Mouse (Mus musculus): ENCODE data around the gene Lat. TPM values are rescaled to one million over a fixed set of nuclear protein-coding genes. Genes with fewer than 3 reads are reported as not detected.
"Not testable (repeated sequence)": the region's sequence is repeated elsewhere in the genome, so short reads cannot be mapped to it uniquely, and the experiment has no call there.

The Lat gene
- polyA plus RNA-seq, 1 experiment from 2014 or later, result 1.2 TPM

DNA sequence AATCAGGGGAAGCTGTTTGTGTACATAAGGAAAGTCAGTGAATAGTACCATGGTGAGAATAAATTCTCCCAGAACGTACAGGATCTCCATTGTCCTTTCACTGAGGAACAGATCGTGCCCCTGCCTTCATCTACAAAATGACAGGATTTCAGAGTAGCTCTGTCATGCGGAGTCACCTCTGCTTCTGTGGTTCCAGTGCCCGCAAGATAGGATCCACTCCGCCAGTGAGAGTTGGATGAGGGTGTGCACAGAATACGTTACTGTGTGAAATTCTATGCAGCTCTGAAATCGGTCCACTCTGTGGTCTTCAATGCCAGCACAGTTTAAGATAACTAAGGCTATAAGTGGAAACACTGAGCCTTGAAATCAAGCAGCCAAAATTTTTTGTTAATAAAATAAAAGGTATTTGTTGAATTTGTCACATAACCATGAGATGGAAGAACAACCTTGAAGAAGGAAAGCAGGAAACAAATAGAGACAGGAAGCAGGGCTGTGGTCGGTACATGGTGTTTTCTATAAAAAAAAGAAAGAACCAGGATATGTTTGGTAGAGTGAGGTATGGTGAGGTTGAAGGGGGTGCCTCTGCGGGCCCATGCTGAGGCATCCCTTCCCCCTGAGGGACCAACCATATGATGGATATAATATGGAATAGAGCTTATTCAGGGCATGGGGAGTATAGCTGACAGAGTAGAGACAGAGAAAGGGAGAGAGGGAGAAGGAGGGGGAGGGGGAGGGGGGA, 39.3 kb downstream of the Lat start:
- H3K9me3 ChIP-seq, result no peaks in the 10 kb centered on the region
- no peaks in the 10 kb centered on the region for H3K36me3 ChIP-seq
- H3K4me2 ChIP-seq, result no peak overlapping the region
- no peak for ATAC-seq (ENCODE audit: low FRiP score, low read depth)
- no peaks in the 10 kb centered on the region for H3K4me1 ChIP-seq (replicated peaks)
- H3K27me3 ChIP-seq, result no peaks in the 10 kb centered on the region
- WGBS, result 87% methylated on average over 9 of the region's 9 CpGs
- H3K9ac ChIP-seq, result no peak overlapping the region
- no peak overlapping the region for H3K4me3 ChIP-seq
- no peak overlapping the region for H3K27ac ChIP-seq (replicated peaks)

DNA sequence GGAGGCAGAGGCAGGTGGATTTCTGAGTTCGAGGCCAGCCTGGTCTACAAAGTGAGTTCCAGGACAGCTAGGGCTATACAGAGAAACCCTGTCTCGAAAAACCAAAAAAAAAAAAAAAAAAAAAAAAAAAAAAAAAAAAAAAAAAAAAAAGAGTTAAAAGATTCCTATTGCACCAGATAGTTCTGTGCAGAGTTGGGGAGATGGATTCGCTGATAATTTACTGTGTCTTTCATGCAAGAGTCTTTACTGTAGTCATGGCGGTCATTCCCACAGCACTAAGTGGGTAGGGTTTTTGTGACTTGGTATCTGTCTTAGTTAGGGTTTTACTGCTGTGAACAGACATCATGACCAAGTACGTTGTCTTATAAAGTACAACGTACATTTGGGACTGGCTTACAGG, 40.5 kb downstream of the Lat start:
- WGBS, result 89% methylated on average over 5 of the region's 6 CpGs
- not testable (repeated sequence) for H3K4me3 ChIP-seq; ATAC-seq (ENCODE audit: low FRiP score, low read depth); H3K36me3 ChIP-seq; H3K4me1 ChIP-seq (replicated peaks); H3K9me3 ChIP-seq; H3K27ac ChIP-seq (replicated peaks); H3K9ac ChIP-seq; H3K27me3 ChIP-seq; H3K4me2 ChIP-seq

DNA sequence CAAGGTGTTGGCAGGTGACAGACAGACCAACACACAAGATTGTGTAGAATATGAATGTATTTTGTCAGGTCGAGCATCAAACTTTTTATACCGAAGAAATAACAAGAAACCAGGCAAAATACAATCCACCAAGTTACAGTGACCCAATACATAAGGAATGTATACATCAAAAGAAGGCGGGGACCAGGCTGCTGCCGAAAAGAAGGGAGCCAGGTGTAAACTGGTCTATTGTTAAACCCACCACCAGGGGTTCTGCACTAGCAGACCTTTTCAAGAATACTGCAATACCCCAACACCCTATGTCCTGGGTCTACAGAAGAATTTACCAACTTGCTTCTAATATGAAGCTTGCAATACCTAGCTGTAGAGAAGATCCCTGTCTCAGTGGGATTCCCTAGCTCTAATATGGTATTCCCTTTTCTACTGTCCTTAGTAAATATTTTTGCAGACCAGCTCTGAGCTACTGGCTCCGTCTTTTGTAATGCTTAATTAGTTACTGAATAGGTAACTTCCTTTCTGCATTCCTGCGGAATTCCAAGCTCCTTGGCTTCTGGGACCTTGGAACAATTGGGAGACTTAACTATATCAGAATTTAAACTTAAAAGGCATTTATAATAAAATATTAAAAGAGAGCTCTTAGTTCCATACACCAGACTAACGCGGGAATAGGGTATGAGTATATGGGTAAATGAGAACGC, 43.6 kb downstream of the Lat start:
- H3K4me1 ChIP-seq (replicated peaks), result not testable (repeated sequence)
- WGBS, result 19% methylated on average over 9 of the region's 9 CpGs

DNA sequence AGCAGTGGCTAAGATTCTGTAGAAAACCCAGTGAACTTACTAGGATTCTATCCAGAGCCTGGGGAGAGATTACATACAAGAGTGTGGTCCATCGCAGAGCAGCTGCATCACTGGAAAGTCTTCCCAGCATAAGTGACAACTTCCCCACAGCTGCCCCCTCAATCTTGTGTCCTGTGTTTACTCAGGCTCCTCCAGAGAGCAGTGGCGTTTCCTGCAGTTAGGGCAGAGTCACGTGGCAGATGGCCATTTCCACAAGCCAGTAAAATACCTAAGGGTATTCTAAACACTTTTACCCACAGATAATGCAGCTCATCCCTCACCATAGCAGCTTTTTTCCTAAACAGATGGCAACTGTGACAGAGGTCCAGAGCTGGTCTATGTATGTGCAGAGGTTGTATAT, 44.6 kb downstream of the Lat start:
- no peak overlapping the region for H3K4me2 ChIP-seq
- no peaks in the 10 kb centered on the region for H3K27me3 ChIP-seq
- no peak overlapping the region for H3K4me3 ChIP-seq
- ATAC-seq (ENCODE audit: low FRiP score, low read depth), result no peak
- H3K27ac ChIP-seq (replicated peaks), result no peak overlapping the region
- H3K9ac ChIP-seq, result no peak overlapping the region
- WGBS, result 46% methylated on average over 3 of the region's 3 CpGs
- H3K36me3 ChIP-seq, result no peaks in the 10 kb centered on the region
- H3K4me1 ChIP-seq (replicated peaks), result no peaks in the 10 kb centered on the region
- H3K9me3 ChIP-seq, result no peaks in the 10 kb centered on the region

More for the DNA sequence above, 43.6 kb downstream of the Lat start:
- not testable (repeated sequence) for H3K4me2 ChIP-seq; H3K9ac ChIP-seq; H3K27ac ChIP-seq (replicated peaks); H3K4me3 ChIP-seq; H3K36me3 ChIP-seq; H3K9me3 ChIP-seq; H3K27me3 ChIP-seq; ATAC-seq (ENCODE audit: low FRiP score, low read depth)

DNA sequence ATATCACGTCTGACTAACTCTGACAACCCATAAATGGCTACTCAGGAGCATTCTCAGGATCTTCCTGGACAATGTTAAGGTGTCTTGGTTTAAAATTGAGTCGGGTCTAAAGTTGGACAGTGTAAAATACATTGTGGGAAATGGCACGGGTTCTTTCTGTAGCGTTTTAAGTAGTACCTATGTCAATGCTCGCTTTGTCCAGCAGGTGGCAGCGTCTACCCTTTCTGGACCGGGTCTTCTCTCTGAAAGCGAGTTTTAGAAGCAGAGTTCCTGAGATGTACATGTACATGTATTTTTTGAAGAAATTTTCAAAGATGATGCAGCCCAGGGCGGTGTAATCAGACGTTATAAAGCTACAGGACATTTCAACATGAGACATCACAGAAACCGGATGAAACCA, 45.6 kb downstream of the Lat start:
- ATAC-seq (ENCODE audit: low FRiP score, low read depth), result no peak
- H3K27me3 ChIP-seq, result no peaks in the 10 kb centered on the region
- no peaks in the 10 kb centered on the region for H3K9me3 ChIP-seq
- 8% methylated on average over 11 of the region's 11 CpGs for WGBS
- no peak overlapping the region for H3K4me2 ChIP-seq
- no peaks in the 10 kb centered on the region for H3K36me3 ChIP-seq
- no peaks in the 10 kb centered on the region for H3K4me1 ChIP-seq (replicated peaks)
- no peak overlapping the region for H3K27ac ChIP-seq (replicated peaks)
- H3K4me3 ChIP-seq, result no peak overlapping the region
- no peak overlapping the region for H3K9ac ChIP-seq

DNA sequence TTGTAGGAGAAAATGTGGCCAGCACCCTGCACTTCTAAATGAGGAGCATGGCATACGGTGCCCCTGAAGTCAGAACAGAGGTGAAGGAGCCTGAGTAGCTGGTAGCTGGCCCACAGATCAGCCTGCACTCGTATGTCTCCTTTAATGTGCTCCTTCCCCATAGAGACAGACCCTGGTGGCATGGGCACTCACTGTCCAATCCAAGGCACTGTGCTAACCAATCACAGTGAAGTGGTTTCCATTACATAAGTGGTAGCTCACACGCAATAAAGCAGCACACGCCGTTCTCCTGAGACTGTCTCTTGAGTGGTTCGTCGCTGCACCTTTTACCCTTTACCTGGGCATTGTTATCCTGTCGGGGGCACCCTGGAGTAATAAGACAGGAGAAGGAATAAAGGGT, 55.1 kb downstream of the Lat start:
- Histone ChIP-seq H3K4me3 (no peak overlapping the region), H3K27me3 (no peaks in the 10 kb centered on the region), H3K4me2 (no peak overlapping the region), H3K27ac (replicated peaks) (no peak overlapping the region), H3K9me3 (no peaks in the 10 kb centered on the region), H3K4me1 (replicated peaks) (no peaks in the 10 kb centered on the region), H3K9ac (no peak overlapping the region), H3K36me3 (no peaks in the 10 kb centered on the region)
- WGBS, result 77% methylated on average over 8 of the region's 8 CpGs
- no peak for ATAC-seq (ENCODE audit: low FRiP score, low read depth)

Small RNAs within 50 kb of the gene (microRNA-seq; reads per million reads assigned to microRNA genes)
- gene Mir7058, result 0.65 reads per million

Other genes starting within 250 kb of the Lat start
- 52.2 and 55.6 TPM in 2 replicates for gene Xpo6, start 169.1 kb downstream of the Lat start, polyA plus RNA-seq (2015; fragmentation: Nextera tagmentation; extraction: Ambion mirVana)
- gene Sbk1, start 97.0 kb downstream of the Lat start, polyA plus RNA-seq (2015; fragmentation: Nextera tagmentation; extraction: Ambion mirVana), result 250 and 292 TPM in 2 replicates
- 82.7 and 90.9 TPM in 2 replicates for gene Spns1, start 7.9 kb upstream of the Lat start, polyA plus RNA-seq (2015; fragmentation: Nextera tagmentation; extraction: Ambion mirVana)
- 2.7 and 3.5 TPM in 2 replicates for gene Nfatc2ip, start 27.2 kb upstream of the Lat start, polyA plus RNA-seq (2015; fragmentation: Nextera tagmentation; extraction: Ambion mirVana)
- gene Cd19, start 45.3 kb upstream of the Lat start, polyA plus RNA-seq (2015; fragmentation: Nextera tagmentation; extraction: Ambion mirVana), result 0.06 and 0.08 TPM in 2 replicates
- gene Rabep2, start 59.2 kb upstream of the Lat start, polyA plus RNA-seq (2015; fragmentation: Nextera tagmentation; extraction: Ambion mirVana), result 22.8 and 24.2 TPM in 2 replicates
- gene Atp2a1, start 93.5 kb upstream of the Lat start, polyA plus RNA-seq (2015; fragmentation: Nextera tagmentation; extraction: Ambion mirVana), result 0.55 and 0.71 TPM in 2 replicates
- gene Sh2b1, start 105.9 kb upstream of the Lat start, polyA plus RNA-seq (2015; fragmentation: Nextera tagmentation; extraction: Ambion mirVana), result 70.9 and 77.1 TPM in 2 replicates
- gene Tufm, start 117.8 kb upstream of the Lat start, polyA plus RNA-seq (2015; fragmentation: Nextera tagmentation; extraction: Ambion mirVana), result 126 and 130 TPM in 2 replicates
- gene Atxn2l, start 133.9 kb upstream of the Lat start, polyA plus RNA-seq (2015; fragmentation: Nextera tagmentation; extraction: Ambion mirVana), result 68.6 and 75.7 TPM in 2 replicates
- 176 and 179 TPM in 2 replicates for gene Eif3c, start 196.8 kb upstream of the Lat start, polyA plus RNA-seq (2015; fragmentation: Nextera tagmentation; extraction: Ambion mirVana)
- 0.46 and 0.52 TPM in 2 replicates for gene Apobr, start 215.4 kb upstream of the Lat start, polyA plus RNA-seq (2015; fragmentation: Nextera tagmentation; extraction: Ambion mirVana)
- 33.4 and 37.2 TPM in 2 replicates for gene Cln3, start 216.2 kb upstream of the Lat start, polyA plus RNA-seq (2015; fragmentation: Nextera tagmentation; extraction: Ambion mirVana)
- gene Il27, start 225.4 kb upstream of the Lat start, polyA plus RNA-seq (2015; fragmentation: Nextera tagmentation; extraction: Ambion mirVana), result not detected in 2 replicates